Mouse (Mus musculus) midbrain, embryonic 13.5 days (tissue): ENCODE measurements around the gene Banp. TPM values are rescaled to one million over a fixed set of nuclear protein-coding genes. Genes with fewer than 3 reads are reported as not detected.

ENCODE experiments used
- ATAC-seq: fragments of 200-750 bp; cut with Nextera tagmentation; 2 replicates; pipeline ENCODE4 v1.8.0; 2017; ENCODE audit warnings: mild to moderate bottlenecking, moderate TSS enrichment, moderate library complexity
- H3K27ac ChIP-seq: fragments of 300-500 bp; sonication (generic); 2 replicates; pipeline ENCODE4 v1.5.1; 2015; ENCODE audit warnings: inconsistent platforms, mild to moderate bottlenecking, moderate library complexity
- H3K27me3 ChIP-seq: fragments of 300-500 bp; sonication (generic); 2 replicates; pipeline ENCODE4 v1.6.1; 2015; ENCODE audit warnings: mild to moderate bottlenecking, inconsistent platforms
- H3K36me3 ChIP-seq: fragments of 300-500 bp; sonication (generic); 2 replicates; pipeline ENCODE4 v1.6.1; 2015; ENCODE audit warnings: mild to moderate bottlenecking, inconsistent platforms
- H3K4me1 ChIP-seq: fragments of 300-500 bp; sonication (generic); replicated peaks from 2 replicates; pipeline ENCODE4 v1.6.1; 2015; ENCODE audit warnings: inconsistent platforms
- H3K4me2 ChIP-seq: fragments of 300-500 bp; sonication (generic); replicated peaks from 2 replicates; pipeline ENCODE4 v1.6.1; 2015; ENCODE audit warnings: moderate library complexity, mild to moderate bottlenecking, inconsistent platforms
- H3K4me3 ChIP-seq: fragments of 300-500 bp; sonication (generic); replicated peaks from 2 replicates; pipeline ENCODE4 v1.5.1; 2015; ENCODE audit warnings: mild to moderate bottlenecking, inconsistent platforms
- H3K9ac ChIP-seq: fragments of 300-500 bp; sonication (generic); replicated peaks from 2 replicates; pipeline ENCODE4 v1.6.1; 2015; ENCODE audit warnings: mild to moderate bottlenecking, inconsistent platforms
- H3K9me3 ChIP-seq: fragments of 300-500 bp; sonication (generic); 2 replicates; pipeline ENCODE4 v1.6.1; 2016; ENCODE audit warnings: mild to moderate bottlenecking, inconsistent platforms
- WGBS: fragments of 180-500 bp; shearing (Covaris S2); methylation state at CpG from one replicate; pipeline ENCODE4 v1.1.7; 2015; 5-methylcytosine and 5-hydroxymethylcytosine counted together
- polyA plus RNA-seq: library from polyadenylated mRNA; unstranded; fragments of >200 nt; fragmentation: Nextera tagmentation; extraction: Ambion mirVana; gene quantifications from 2 replicates; pipeline ENCODE4 v1.2.1, GENCODE M21; 2015

The Banp gene
- polyA plus RNA-seq, 1 experiment from 2014 or later = 62.4 TPM

DNA sequence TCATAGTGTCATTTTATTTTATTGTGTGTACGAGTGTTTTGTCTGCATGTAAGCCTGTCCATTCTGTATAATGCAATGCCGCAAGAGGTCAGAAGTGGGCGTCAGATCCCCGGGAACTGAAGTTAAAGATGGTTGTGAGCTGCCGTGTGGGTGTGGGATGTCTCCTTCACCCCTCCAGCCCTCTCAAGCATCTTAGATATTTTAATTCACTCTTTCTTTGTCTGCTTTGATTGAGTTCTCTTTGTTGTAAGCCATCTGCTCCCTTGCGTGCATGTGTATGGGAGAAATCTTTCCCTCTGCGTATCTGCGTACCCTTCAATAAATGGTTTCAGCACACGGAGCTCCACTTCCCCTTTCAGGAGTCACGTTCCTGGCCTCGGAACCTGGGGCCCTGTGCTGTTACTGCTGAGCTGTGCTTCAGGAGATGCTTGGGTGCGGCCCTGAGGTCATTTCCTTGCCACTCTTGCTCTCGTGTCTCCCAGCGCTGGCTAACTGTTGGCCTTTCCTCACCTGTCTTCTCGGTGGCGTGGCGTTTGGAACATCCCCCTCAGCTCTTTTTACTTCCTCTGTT is 22.0 kb downstream of the Banp start:
- H3K4me3 ChIP-seq = no peak overlapping the region
- no peaks in the 10 kb centered on the region for H3K27me3 ChIP-seq
- H3K4me1 ChIP-seq = peaks cover 38% of the 10 kb centered on the region
- no peak overlapping the region; the same call in 1 of the 2 replicates for H3K9ac ChIP-seq
- H3K9me3 ChIP-seq = no peaks in the 10 kb centered on the region
- H3K4me2 ChIP-seq = no peak overlapping the region
- peaks cover 30% of the 10 kb centered on the region for H3K36me3 ChIP-seq
- WGBS = 64% methylated on average over 17 of the region's 17 CpGs
- H3K27ac ChIP-seq = peak overlapping the region; percentile 74
- no peak for ATAC-seq

DNA sequence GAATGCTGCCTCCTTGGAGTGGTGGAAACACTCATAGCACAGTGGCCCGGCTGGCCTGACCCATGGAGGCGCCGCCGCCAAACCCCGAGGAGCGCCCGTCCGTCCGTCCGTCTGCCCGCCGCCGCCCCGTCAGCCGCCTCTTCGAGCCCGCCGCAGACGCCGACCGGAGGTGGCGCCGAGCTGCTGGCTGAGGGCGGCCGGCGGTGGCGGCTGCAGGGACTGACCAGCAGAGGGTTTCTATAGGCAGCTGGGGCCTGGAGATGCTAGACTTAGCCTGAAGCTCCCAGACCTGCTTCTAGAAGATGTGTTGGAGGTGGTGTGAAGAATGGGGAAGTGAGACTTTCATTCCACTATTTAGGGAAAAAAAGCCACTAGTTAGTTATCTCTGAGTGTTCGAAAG is 24.4 kb downstream of the Banp start:
- ATAC-seq = no peak
- Histone ChIP-seq H3K27me3 (no peaks in the 10 kb centered on the region), H3K4me2 (no peak overlapping the region), H3K4me1 (peaks cover 16% of the 10 kb centered on the region), H3K27ac (no peak overlapping the region), H3K9me3 (no peaks in the 10 kb centered on the region), H3K36me3 (peaks cover 49% of the 10 kb centered on the region), H3K9ac (no peak overlapping the region), H3K4me3 (no peak overlapping the region)
- WGBS = 95% methylated on average over 28 of the region's 28 CpGs

DNA sequence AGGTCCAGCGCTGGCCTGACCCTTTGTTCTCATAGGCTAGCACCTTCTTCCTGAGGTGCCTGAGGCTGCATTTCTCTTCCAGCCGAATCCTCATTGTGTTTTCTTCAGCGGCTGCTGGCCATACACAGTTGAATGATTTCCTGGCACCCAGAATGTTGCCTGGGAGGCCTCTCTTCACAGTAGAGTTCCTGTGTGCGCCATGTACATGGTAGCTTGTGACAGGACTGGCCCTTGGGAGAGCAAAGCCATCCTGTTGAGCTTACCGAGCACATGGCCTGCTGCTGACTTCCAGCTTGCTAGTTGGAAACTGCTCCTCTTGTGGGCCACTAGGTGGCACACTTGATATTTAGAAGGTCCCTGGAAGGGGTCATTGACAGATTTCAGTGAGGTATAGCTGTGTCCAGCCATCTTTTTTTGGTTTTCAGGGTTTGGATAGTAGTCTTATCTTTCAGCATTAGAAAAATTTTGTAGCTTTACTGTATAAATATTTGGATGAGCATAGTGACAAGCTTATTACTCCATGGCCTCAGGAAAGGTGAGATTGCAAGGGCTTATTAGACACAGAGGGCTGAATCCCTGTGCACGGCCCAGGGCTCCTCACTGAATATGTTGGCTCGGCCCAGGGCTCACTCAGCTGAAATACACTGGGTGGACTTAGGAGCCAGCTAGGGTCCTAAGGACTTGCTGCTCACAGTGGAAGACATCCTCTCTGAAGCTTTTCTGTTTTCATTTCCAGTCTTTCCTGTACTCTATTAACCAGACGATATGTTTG is 28.5 kb downstream of the Banp start:
- peaks cover 86% of the 10 kb centered on the region for H3K36me3 ChIP-seq
- no peaks in the 10 kb centered on the region for H3K27me3 ChIP-seq
- no peak overlapping the region for H3K27ac ChIP-seq
- H3K9me3 ChIP-seq = no peaks in the 10 kb centered on the region
- 69% methylated on average over 8 of the region's 8 CpGs for WGBS
- ATAC-seq = peak; percentile 55; the same call in 1 of the 2 replicates
- 0 out of 2 replicates have a peak, but pooled peaks cover 3% of the 10 kb centered on the region for H3K4me1 ChIP-seq
- no peak overlapping the region for H3K4me2 ChIP-seq
- H3K4me3 ChIP-seq = no peak overlapping the region
- H3K9ac ChIP-seq = no peak overlapping the region

DNA sequence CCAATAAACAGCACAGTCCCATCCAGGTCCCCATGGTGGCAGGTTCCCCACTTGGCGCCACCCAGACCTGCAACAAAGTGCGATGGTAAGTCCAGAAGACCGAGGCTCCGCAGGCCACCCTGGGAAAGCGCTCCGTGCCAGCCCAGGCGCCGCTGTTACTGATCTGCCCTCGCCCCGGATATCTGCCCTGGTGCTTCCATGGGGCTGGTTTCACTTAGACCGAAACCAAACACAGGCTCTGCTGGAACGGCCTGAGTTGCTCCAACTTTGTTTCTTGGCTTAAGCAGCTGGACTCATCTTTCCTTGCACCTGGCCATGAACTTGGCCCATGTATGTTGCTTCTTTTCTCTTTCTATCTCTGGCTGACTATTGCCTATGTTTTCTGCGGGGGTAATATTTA is 29.1 kb downstream of the Banp start:
- no peak for ATAC-seq
- Histone ChIP-seq H3K36me3 (peaks cover 92% of the 10 kb centered on the region), H3K27ac (no peak overlapping the region), H3K27me3 (no peaks in the 10 kb centered on the region), H3K4me2 (no peak overlapping the region), H3K9ac (no peak overlapping the region), H3K9me3 (no peaks in the 10 kb centered on the region), H3K4me1 (0 out of 2 replicates have a peak, but pooled peaks cover 3% of the 10 kb centered on the region), H3K4me3 (no peak overlapping the region)
- 96% methylated on average over 13 of the region's 13 CpGs for WGBS

DNA sequence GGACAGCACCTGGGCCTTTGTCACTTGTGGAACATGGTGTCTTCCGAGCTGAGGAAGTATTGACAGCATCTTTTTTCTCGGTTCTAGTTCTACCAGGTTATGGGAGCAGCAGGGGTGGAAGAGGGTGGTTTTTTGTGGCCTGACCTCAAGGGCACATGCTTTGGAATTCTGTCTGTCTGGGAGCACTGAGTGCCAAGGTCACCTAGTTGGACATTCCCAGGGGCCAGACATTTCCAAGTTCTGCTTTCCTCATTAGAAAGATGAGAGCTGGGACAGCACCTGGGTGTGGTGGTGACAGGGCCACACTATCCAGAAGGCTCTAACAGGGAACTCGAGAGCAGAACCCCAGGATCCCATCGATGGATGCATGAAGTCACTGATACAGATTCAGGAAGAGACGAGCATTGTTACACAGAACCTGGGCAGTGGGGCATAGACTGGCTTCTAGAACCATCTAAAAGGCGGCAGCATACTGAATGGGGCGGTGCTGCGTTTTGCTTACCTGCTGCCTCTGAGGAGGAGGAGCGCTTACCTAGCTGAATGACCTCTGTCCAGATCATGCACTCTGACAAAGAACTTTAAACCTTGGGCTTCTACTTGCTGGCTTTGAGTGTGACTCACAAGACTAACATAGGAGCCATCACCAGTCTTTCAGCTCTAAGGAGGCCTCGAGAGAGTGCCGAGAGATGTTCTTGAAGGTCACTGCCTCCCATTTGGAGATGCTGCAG is 31.4 kb downstream of the Banp start:
- no peaks in the 10 kb centered on the region for H3K27me3 ChIP-seq
- no peak overlapping the region for H3K4me3 ChIP-seq
- H3K9me3 ChIP-seq = no peaks in the 10 kb centered on the region
- ATAC-seq = no peak
- H3K9ac ChIP-seq = no peak overlapping the region
- WGBS = 95% methylated on average over 11 of the region's 11 CpGs
- H3K27ac ChIP-seq = no peak overlapping the region
- H3K4me2 ChIP-seq = no peak overlapping the region
- H3K4me1 ChIP-seq = 0 out of 2 replicates have a peak, but pooled peaks cover 3% of the 10 kb centered on the region
- peaks cover 82% of the 10 kb centered on the region for H3K36me3 ChIP-seq

DNA sequence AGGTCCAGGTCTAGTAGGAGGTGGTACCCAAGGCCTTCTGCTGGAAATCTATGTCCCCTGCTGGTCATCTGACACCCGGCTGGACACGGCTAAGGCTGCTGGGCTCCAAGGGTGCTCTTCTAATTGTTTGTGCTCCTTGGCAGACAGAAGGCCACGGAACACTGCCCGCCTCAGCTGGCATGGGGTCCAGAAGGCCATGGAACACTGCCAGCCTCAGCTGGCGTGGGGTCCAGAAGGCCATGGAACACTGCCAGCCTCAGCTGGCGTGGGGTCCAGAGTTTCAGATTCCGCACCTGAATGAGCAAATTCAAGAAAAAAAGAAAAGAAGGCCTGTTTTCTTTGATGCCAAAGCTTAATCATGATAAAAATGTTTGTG is 32.0 kb downstream of the Banp start:
- ATAC-seq = no peak
- 85% methylated on average over 7 of the region's 7 CpGs for WGBS
- peaks cover 81% of the 10 kb centered on the region for H3K36me3 ChIP-seq
- no peaks in the 10 kb centered on the region for H3K9me3 ChIP-seq
- no peak overlapping the region for H3K4me3 ChIP-seq
- H3K27ac ChIP-seq = no peak overlapping the region
- H3K27me3 ChIP-seq = no peaks in the 10 kb centered on the region
- no peak overlapping the region for H3K4me2 ChIP-seq
- H3K4me1 ChIP-seq = 0 out of 2 replicates have a peak, but pooled peaks cover 3% of the 10 kb centered on the region
- no peak overlapping the region for H3K9ac ChIP-seq

DNA sequence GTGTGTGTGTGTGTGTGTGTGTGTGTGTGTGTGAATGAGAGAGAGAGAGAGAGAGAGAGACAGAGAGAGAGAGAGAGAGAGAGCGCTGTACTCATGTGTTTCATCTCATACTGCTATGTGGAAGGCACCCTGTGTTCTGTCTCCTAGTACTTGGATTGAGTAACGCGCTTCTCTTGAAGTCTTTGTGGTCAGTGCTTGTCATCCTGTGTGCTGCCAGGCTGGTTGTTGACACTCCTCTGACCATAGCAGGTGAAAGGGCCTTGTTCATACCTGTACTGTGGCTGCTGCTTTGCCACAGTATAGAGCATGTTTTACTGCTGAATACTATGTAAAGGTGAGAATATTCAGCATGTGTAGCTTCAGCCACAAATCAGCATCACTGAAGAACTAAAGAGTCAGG is 36.1 kb downstream of the Banp start:
- Histone ChIP-seq H3K27ac (no peak overlapping the region), H3K4me2 (no peak overlapping the region), H3K9ac (no peak overlapping the region), H3K4me1 (0 out of 2 replicates have a peak, but pooled peaks cover 3% of the 10 kb centered on the region), H3K9me3 (no peaks in the 10 kb centered on the region), H3K36me3 (peaks cover 79% of the 10 kb centered on the region), H3K27me3 (no peaks in the 10 kb centered on the region), H3K4me3 (no peak overlapping the region)
- 99% methylated on average over 3 of the region's 3 CpGs for WGBS
- ATAC-seq = no peak

DNA sequence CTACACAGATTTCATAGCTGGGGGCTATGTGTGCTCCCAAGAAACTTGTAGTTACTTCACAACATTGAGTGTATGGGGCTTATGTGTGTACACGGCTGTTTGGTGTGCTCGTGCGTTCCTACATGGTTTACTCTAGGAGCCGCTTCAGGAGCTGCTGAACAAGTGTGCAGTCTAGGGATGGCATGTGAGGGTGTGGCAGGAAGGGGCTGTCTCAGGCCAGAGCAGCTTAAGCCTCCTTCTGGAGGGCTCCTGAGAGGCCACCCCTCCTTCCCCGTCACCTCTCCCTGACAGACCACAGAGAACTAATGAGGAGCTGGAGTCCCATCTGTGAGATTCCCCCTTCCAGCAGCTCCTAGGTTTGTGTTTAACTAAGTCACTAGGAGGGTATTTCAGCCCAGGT is 38.3 kb downstream of the Banp start:
- no peaks in the 10 kb centered on the region for H3K27me3 ChIP-seq
- peaks cover 79% of the 10 kb centered on the region for H3K36me3 ChIP-seq
- no peak overlapping the region for H3K4me3 ChIP-seq
- H3K4me2 ChIP-seq = no peak overlapping the region
- H3K27ac ChIP-seq = no peak overlapping the region
- no peak overlapping the region for H3K9ac ChIP-seq
- H3K4me1 ChIP-seq = no peaks in the 10 kb centered on the region
- no peak for ATAC-seq
- WGBS = 94% methylated on average over 5 of the region's 5 CpGs
- no peaks in the 10 kb centered on the region for H3K9me3 ChIP-seq

DNA sequence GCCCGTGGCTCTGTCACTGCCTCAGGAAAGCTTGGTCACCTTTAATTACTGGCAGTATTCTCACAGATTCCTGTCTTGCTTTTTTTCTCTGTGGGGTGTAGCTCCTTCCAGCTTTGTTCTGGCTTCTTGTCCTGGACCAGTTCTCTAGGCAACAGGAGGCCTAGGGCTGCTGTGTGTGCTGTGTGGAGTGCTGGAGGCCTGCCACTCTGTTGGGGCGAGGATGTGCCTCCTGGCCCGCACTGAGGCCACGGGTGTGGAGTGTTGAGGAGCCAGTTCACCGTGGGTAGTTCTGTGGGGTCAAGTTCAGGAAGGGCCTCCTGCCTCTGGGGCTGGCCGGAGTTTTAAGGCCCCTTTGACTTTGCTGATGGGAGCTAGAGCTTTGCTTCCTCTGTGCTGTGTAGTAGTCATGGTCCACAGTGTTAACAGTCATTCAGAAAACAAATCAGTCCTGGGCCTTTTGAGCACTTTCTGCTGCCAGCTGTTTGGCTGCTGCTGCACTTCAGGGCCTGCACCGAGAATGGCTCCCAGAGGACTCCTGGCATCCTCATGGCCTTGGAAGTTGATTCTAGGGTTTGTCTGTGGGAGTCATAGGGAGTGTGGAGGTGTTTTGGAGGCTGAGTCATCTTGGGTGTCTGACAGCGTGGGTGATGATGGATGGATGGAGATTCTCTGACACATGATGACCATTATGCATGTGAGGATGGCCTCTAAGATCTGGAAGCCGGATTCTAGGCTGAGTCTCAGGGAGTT is 41.1 kb downstream of the Banp start:
- no peaks in the 10 kb centered on the region for H3K27me3 ChIP-seq
- 91% methylated on average over 9 of the region's 9 CpGs for WGBS
- ATAC-seq = no peak
- no peak overlapping the region for H3K9ac ChIP-seq
- no peak overlapping the region for H3K4me3 ChIP-seq
- H3K36me3 ChIP-seq = peaks cover 77% of the 10 kb centered on the region
- no peaks in the 10 kb centered on the region for H3K9me3 ChIP-seq
- no peak overlapping the region for H3K4me2 ChIP-seq
- no peaks in the 10 kb centered on the region for H3K4me1 ChIP-seq
- no peak overlapping the region for H3K27ac ChIP-seq

DNA sequence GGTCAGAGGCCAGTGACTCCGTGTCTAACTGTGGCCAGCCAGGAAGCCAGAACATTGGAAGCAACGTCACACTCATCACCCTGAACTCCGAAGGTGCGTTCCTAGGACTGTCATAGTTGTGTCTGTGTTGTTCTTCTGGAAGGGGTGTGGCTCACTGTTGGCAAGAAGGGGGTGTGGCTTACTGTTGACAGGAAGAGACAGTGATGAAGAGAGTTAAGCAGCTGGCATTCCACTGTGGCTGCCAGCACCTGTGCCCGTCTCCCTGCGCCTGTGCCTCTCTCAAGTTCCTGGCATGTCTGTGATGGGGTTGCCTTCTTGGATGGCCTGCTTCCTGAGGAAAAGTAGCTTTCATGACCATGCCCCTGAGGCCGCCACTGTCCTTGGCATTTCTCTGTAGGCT is 42.1 kb downstream of the Banp start:
- H3K9ac ChIP-seq = no peak overlapping the region
- H3K4me3 ChIP-seq = no peak overlapping the region
- H3K9me3 ChIP-seq = no peaks in the 10 kb centered on the region
- H3K27me3 ChIP-seq = no peaks in the 10 kb centered on the region
- 96% methylated on average over 7 of the region's 7 CpGs for WGBS
- no peak overlapping the region for H3K4me2 ChIP-seq
- no peak overlapping the region for H3K27ac ChIP-seq
- ATAC-seq = no peak
- no peaks in the 10 kb centered on the region for H3K4me1 ChIP-seq
- H3K36me3 ChIP-seq = peaks cover 74% of the 10 kb centered on the region

DNA sequence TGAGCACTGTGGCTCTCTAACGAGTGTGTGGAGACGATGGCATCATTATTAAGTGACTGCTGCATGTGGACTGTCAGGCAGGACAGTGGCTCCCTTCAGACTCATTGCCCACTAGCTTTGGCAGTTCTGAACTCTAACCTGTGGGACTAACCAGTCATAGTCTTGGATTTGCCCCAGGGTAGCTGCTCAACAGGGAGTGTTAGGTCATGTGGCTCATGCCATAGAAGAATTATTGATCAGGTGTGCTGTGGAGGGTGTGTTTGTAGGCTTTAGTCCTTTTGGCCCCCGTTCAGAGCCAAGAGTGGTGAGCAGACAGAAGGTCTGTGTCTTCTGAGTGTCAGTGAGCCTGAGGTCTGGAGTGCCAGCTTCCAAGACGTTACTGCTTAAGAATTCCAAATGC is 43.4 kb downstream of the Banp start:
- WGBS = 94% methylated on average over 4 of the region's 4 CpGs
- no peak for ATAC-seq
- Histone ChIP-seq H3K27ac (no peak overlapping the region), H3K9me3 (no peaks in the 10 kb centered on the region), H3K4me3 (no peak overlapping the region), H3K36me3 (peaks cover 77% of the 10 kb centered on the region), H3K27me3 (no peaks in the 10 kb centered on the region), H3K4me2 (no peak overlapping the region), H3K9ac (no peak overlapping the region), H3K4me1 (no peaks in the 10 kb centered on the region)

DNA sequence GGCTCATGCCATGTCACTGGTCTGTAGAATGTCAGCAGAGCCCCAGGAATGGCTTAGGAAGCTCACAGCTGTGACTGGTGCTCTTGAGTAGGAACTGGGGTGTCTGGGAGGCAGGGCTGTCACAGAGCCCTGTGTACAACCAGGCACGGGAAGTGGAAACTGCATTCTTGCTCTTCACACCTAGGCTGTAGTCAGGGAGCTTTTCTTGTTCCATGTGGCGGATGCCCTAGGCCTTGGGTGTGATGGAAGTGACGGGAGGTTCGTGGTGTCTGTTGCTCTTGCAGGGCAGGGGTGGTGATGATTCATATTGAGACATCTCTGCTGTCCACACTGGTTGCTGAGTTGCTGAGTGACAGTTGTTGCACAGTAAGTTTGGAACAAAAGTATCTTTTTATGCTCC is 45.6 kb downstream of the Banp start:
- Histone ChIP-seq H3K4me1 (no peaks in the 10 kb centered on the region), H3K4me2 (no peak overlapping the region), H3K9ac (no peak overlapping the region), H3K36me3 (peaks cover 83% of the 10 kb centered on the region), H3K4me3 (no peak overlapping the region), H3K27me3 (no peaks in the 10 kb centered on the region), H3K9me3 (no peaks in the 10 kb centered on the region), H3K27ac (no peak overlapping the region)
- no peak for ATAC-seq
- WGBS = 90% methylated on average over 4 of the region's 4 CpGs
